Mouse (Mus musculus): ENCODE results near the gene Zfp652. TPM values are rescaled to one million over a fixed set of nuclear protein-coding genes. Genes with fewer than 3 reads are reported as not detected.

Gene Zfp652
- total and polyA plus RNA-seq, 3 experiments: 16.1 to 54.4 (median 47.6) TPM

DNA sequence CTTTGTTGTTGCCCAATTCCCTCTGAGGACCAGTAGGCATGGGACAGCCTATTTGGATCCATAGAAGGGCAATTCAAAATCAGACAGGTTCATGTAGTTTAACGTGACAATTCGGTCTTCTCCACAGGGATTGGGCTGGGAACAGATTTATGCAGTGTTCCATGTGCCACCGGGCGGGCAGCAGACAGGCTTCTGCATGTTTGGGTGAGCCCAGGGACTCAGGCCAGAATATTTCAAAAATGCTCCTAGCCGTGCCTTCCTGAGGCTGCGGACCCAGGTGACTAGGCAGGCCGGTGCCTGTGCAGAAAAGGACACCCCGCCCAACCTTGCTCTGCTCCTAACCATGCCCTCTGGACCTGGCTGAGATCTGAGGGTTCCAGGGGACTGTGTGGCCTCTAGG lies 106.7 kb downstream of the Zfp652 start:
- H3K27ac ChIP-seq: no peak overlapping the region
- no peaks in the 10 kb centered on the region for H3K36me3 ChIP-seq (ENCODE audit: control insufficient read depth, insufficient read depth, low read length)
- TF ChIP-seq EP300 (IDR thresholded peaks at IDR 0.05; ENCODE audit: insufficient read depth, low read depth, low read length): no peak
- TF ChIP-seq CTCF (IDR thresholded peaks at IDR 0.05): no peak
- no peak for TF ChIP-seq POLR2A (IDR thresholded peaks at IDR 0.05; ENCODE audit: insufficient read depth, low read depth, low read length)
- 77% methylated on average over 8 of the region's 8 CpGs for WGBS
- no peaks in the 10 kb centered on the region for H3K79me2 ChIP-seq (replicated peaks; ENCODE audit: control insufficient read depth, insufficient read depth, low read length)
- intact Hi-C loops (cut with DNase I): no loop called here
- H3K4me1 ChIP-seq (ENCODE audit: control insufficient read depth, insufficient read depth, low read length): no peaks in the 10 kb centered on the region
- no peaks in the 10 kb centered on the region for H3K27me3 ChIP-seq (ENCODE audit: control insufficient read depth, insufficient read depth, low read length)
- no peak overlapping the region for H3K9ac ChIP-seq (ENCODE audit: low read depth, low read length)
- H3K4me3 ChIP-seq: no peak overlapping the region
- DNase-seq: no peak

DNA sequence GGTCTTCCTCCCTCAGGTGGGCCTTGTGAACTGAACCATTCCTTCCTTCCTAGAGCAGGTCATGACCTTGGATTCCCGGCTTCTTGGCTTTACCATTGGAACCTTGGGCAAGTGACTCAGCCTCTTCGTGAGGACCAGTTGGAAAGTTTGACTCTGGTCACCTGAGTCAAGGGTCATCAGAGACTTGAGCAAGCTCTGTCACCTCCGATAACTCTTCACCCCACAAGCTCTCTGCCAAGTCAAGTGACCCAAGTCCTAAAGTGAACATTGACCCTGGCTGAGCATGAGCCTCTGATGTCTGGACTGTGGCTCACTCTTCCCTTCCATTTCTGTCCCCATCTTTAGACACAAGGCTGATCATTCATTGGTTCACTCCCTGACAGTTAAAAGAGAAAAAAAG lies 109.0 kb downstream of the Zfp652 start:
- Histone ChIP-seq H3K27ac (no peak overlapping the region), H3K79me2 (replicated peaks; ENCODE audit: control insufficient read depth, insufficient read depth, low read length) (no peaks in the 10 kb centered on the region)
- 94% methylated on average over 3 of the region's 3 CpGs for WGBS

DNA sequence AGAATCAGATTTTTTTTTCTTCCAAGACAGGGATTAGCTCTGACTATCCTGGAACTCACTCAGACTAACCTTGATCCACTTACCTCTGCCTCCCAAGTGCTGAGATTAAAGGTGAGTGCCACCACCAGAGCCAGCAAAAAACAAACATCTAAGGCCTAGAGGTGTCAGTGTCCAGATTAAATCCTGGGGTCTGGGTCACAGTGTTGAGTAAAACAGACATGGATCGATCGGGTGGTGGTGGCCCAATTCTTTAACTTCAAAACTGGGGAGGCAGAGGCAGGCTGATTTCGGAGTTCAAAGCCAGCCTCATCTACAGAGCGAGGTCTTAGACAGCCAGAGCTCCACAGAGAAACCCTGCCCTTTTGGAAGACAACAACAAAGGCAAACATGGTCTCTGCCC lies 110.0 kb downstream of the Zfp652 start:
- WGBS: 95% methylated on average over 4 of the region's 4 CpGs
- TF ChIP-seq POLR2A (IDR thresholded peaks at IDR 0.05; ENCODE audit: insufficient read depth, low read depth, low read length) (no peak), EP300 (IDR thresholded peaks at IDR 0.05; ENCODE audit: insufficient read depth, low read depth, low read length) (no peak), CTCF (IDR thresholded peaks at IDR 0.05) (no peak)
- Histone ChIP-seq H3K4me1 (ENCODE audit: control insufficient read depth, insufficient read depth, low read length) (peaks cover 7% of the 10 kb centered on the region), H3K9ac (ENCODE audit: low read depth, low read length) (no peak overlapping the region), H3K27me3 (ENCODE audit: control insufficient read depth, insufficient read depth, low read length) (no peaks in the 10 kb centered on the region), H3K36me3 (ENCODE audit: control insufficient read depth, insufficient read depth, low read length) (no peaks in the 10 kb centered on the region), H3K27ac (no peak overlapping the region), H3K79me2 (replicated peaks; ENCODE audit: control insufficient read depth, insufficient read depth, low read length) (no peaks in the 10 kb centered on the region), H3K4me3 (no peak overlapping the region)
- intact Hi-C loops (cut with DNase I): loop anchor here (5.0 kb wide), 1 partner anchor 135 kb away; no protein-coding TSS in a partner anchor
- DNase-seq: no peak

More for the DNA sequence above, 109.0 kb downstream of the Zfp652 start:
- H3K4me3 ChIP-seq: no peak overlapping the region
- no peak for DNase-seq
- TF ChIP-seq POLR2A (IDR thresholded peaks at IDR 0.05; ENCODE audit: insufficient read depth, low read depth, low read length): no peak
- no peak for TF ChIP-seq CTCF (IDR thresholded peaks at IDR 0.05)
- TF ChIP-seq EP300 (IDR thresholded peaks at IDR 0.05; ENCODE audit: insufficient read depth, low read depth, low read length): no peak
- no peak overlapping the region for H3K9ac ChIP-seq (ENCODE audit: low read depth, low read length)
- no peaks in the 10 kb centered on the region for H3K4me1 ChIP-seq (ENCODE audit: control insufficient read depth, insufficient read depth, low read length)
- intact Hi-C loops (cut with DNase I): loop anchor here (5.0 kb wide), 1 partner anchor 134 kb away; no protein-coding TSS in a partner anchor
- H3K27me3 ChIP-seq (ENCODE audit: control insufficient read depth, insufficient read depth, low read length): no peaks in the 10 kb centered on the region
- no peaks in the 10 kb centered on the region for H3K36me3 ChIP-seq (ENCODE audit: control insufficient read depth, insufficient read depth, low read length)

DNA sequence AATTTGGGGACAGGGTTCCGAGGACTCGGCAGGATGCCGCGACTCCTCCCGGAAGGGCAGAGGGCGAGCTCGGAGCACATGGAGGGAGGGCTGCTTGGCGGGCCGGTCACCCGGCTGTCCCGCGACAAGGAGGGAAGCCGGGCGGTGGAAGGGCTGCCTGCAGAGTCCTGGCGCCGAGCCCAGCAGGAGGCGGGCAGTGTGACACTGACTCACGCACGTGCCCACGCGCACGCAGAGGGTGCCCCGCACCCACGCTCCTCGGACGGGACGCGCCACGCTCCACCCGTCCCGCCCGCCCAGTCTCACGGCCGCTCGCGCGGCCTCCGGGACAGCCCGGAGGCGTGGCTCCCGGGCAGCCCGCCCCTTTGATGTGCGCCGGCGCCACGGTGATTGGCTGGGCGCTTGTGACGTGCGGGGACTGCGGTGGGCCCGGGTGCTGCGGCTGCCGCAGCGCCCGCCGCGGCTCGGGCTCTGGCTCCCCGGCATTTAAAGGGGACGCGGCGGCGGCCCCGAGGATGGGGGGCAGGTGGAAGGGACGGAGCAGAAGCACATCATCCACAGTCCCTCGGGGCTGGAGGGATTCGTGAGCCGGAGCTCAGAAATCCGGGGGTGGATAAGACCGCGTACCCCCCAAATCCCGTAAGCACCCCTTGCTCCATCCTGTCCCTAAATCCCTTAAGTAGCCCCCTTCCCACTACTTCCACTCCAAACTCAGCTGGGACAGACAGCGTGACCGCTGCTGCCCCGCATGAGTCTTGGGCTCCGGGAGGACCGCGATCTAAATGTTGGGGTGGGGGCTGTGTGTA lies 111.8 kb downstream of the Zfp652 start, which contains the start of gene Phospho1:
Gene Phospho1 (plus strand): TSS at position 429 of the 806 bp plus-strand sequence.
- no peaks in the 10 kb centered on the region for H3K36me3 ChIP-seq (ENCODE audit: control insufficient read depth, insufficient read depth, low read length)
- H3K4me3 ChIP-seq: peak within 1 kb of the TSS; percentile 81
- WGBS: 1% methylated on average over 77 of the region's 78 CpGs
- H3K9ac ChIP-seq (ENCODE audit: low read depth, low read length): peak within 1 kb of the TSS; percentile 79
- H3K27ac ChIP-seq: peak within 1 kb of the TSS; percentile 97
- peaks cover 9% of the 10 kb centered on the region for H3K4me1 ChIP-seq (ENCODE audit: control insufficient read depth, insufficient read depth, low read length)
- peak; percentile 96 for DNase-seq
- intact Hi-C loops (cut with DNase I): loop anchor here (2.0 to 5.0 kb wide), 2 partner anchors 27 to 137 kb away; no protein-coding TSS in a partner anchor
- no peaks in the 10 kb centered on the region for H3K27me3 ChIP-seq (ENCODE audit: control insufficient read depth, insufficient read depth, low read length)
- peak; percentile 74 for TF ChIP-seq POLR2A (IDR thresholded peaks at IDR 0.05; ENCODE audit: insufficient read depth, low read depth, low read length)
- no peak for TF ChIP-seq EP300 (IDR thresholded peaks at IDR 0.05; ENCODE audit: insufficient read depth, low read depth, low read length)
- no peaks in the 10 kb centered on the region for H3K79me2 ChIP-seq (replicated peaks; ENCODE audit: control insufficient read depth, insufficient read depth, low read length)

DNA sequence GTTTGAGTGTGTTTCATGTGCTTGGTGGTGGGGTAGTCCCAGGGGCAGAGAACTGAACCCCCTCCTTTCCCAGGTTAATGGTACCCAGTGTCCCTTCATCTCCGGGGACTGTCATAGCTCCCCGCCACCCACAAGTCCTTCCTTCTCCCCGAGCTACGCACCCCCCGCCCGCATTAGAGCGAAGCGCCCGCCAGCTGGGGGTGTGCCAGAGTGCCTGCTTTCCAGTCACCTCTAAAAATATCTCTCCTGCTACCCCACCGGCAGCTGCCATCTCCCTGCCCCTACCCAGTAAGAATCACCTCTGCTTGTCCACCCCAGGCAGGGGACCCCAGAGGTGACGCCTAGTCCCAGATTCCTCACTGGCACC lies 112.4 kb downstream of the Zfp652 start:
- intact Hi-C loops (cut with DNase I): loop anchor here (2.0 to 5.0 kb wide), 2 partner anchors 28 to 138 kb away; no protein-coding TSS in a partner anchor
- DNase-seq: peak; percentile 83 to 87
- Histone ChIP-seq H3K4me1 (ENCODE audit: control insufficient read depth, insufficient read depth, low read length) (peaks cover 9% of the 10 kb centered on the region), H3K4me3 (peak overlapping the region; percentile 81), H3K79me2 (replicated peaks; ENCODE audit: control insufficient read depth, insufficient read depth, low read length) (no peaks in the 10 kb centered on the region), H3K36me3 (ENCODE audit: control insufficient read depth, insufficient read depth, low read length) (no peaks in the 10 kb centered on the region), H3K27me3 (ENCODE audit: control insufficient read depth, insufficient read depth, low read length) (no peaks in the 10 kb centered on the region), H3K9ac (ENCODE audit: low read depth, low read length) (peak overlapping the region; percentile 79), H3K27ac (peak overlapping the region; percentile 97)
- WGBS: 2% methylated on average over 11 of the region's 11 CpGs
- TF ChIP-seq CTCF (IDR thresholded peaks at IDR 0.05) (no peak), POLR2A (IDR thresholded peaks at IDR 0.05; ENCODE audit: insufficient read depth, low read depth, low read length) (peak; percentile 61; the same call in 1 of the 2 replicates), EP300 (IDR thresholded peaks at IDR 0.05; ENCODE audit: insufficient read depth, low read depth, low read length) (0 out of 2 replicates have a peak, but pooled peaks have one; percentile 27)

DNA sequence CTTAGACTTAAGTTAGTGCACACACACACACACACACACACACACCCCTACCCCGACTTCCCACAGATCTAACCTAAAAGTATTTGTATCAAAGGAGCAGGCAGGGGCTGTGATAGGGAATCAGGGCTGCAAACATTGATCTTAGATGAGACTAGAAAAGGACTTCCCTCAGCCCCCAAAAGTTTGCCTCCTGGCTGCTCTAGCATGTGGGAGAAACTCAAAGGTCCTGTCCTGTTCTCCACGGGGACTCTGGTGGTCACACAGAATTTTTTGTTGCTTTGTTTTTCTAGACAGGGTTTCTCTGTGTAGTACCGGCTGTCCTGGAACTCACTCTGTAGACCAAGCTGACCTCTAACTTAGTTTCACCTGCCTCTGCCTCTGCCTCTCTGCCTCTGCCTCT lies 113.2 kb downstream of the Zfp652 start:
- TF ChIP-seq EP300 (IDR thresholded peaks at IDR 0.05; ENCODE audit: insufficient read depth, low read depth, low read length): no peak
- TF ChIP-seq POLR2A (IDR thresholded peaks at IDR 0.05; ENCODE audit: insufficient read depth, low read depth, low read length): no peak
- no peak for TF ChIP-seq CTCF (IDR thresholded peaks at IDR 0.05)
- no peaks in the 10 kb centered on the region for H3K79me2 ChIP-seq (replicated peaks; ENCODE audit: control insufficient read depth, insufficient read depth, low read length)
- peak overlapping the region; percentile 97 for H3K27ac ChIP-seq
- no peaks in the 10 kb centered on the region for H3K27me3 ChIP-seq (ENCODE audit: control insufficient read depth, insufficient read depth, low read length)
- no peaks in the 10 kb centered on the region for H3K36me3 ChIP-seq (ENCODE audit: control insufficient read depth, insufficient read depth, low read length)
- H3K9ac ChIP-seq (ENCODE audit: low read depth, low read length): peak overlapping the region; percentile 79
- WGBS: 8% methylated on average over 3 of the region's 3 CpGs
- peaks cover 12% of the 10 kb centered on the region for H3K4me1 ChIP-seq (ENCODE audit: control insufficient read depth, insufficient read depth, low read length)
- DNase-seq: no peak
- intact Hi-C loops (cut with DNase I): loop anchor here (2.0 kb wide), 1 partner anchor 29 kb away; no protein-coding TSS in a partner anchor
- H3K4me3 ChIP-seq: peak overlapping the region; percentile 81

All from heart, adult 2 months (tissue).